Mouse (Mus musculus): ENCODE results near the gene Plekha5.
"Not testable (repeated sequence)": the region's sequence is repeated elsewhere in the genome, so short reads cannot be mapped to it uniquely, and the experiment has no call there.

The Plekha5 gene

GRCm38 (mm10) chr6:140576961-140577821, 153.3 kb downstream of the Plekha5 start:
- no peak for DNase-seq (ENCODE audit: low read depth, low spot score)

- DNase-seq (ENCODE audit: low read depth, low spot score): no peak
Observed at GRCm38 (mm10) chr6:140577822-140578170, 153.9 kb downstream of the Plekha5 start.

- not testable (repeated sequence) for DNase-seq (ENCODE audit: low read depth, low spot score)
Observed at GRCm38 (mm10) chr6:140578985-140579384, 155.1 kb downstream of the Plekha5 start.

GRCm38 (mm10) chr6:140580170-140580569, 156.3 kb downstream of the Plekha5 start:
- DNase-seq (ENCODE audit: low read depth, low spot score): no peak

- DNase-seq (ENCODE audit: low read depth, low spot score): no peak
Observed at GRCm38 (mm10) chr6:140586714-140587259, 162.9 kb downstream of the Plekha5 start.

GRCm38 (mm10) chr6:140591331-140591730, 167.5 kb downstream of the Plekha5 start:
- DNase-seq (ENCODE audit: low read depth, low spot score): no peak

GRCm38 (mm10) chr6:140592713-140593112, 168.9 kb downstream of the Plekha5 start:
- no peak for DNase-seq (ENCODE audit: low read depth, low spot score)

- no peak for DNase-seq (ENCODE audit: low read depth, low spot score)
Observed at GRCm38 (mm10) chr6:140593420-140594170, 169.7 kb downstream of the Plekha5 start.

GRCm38 (mm10) chr6:140595551-140595950, 171.7 kb downstream of the Plekha5 start:
- DNase-seq (ENCODE audit: low read depth, low spot score): not testable (repeated sequence)

GRCm38 (mm10) chr6:140597381-140598329, 173.8 kb downstream of the Plekha5 start:
- DNase-seq (ENCODE audit: low read depth, low spot score): no peak

GRCm38 (mm10) chr6:140598516-140598915, 174.7 kb downstream of the Plekha5 start:
- DNase-seq (ENCODE audit: low read depth, low spot score): no peak

GRCm38 (mm10) chr6:140599337-140599736, 175.5 kb downstream of the Plekha5 start:
- no peak for DNase-seq (ENCODE audit: low read depth, low spot score)

- not testable (repeated sequence) for DNase-seq (ENCODE audit: low read depth, low spot score)
Observed at GRCm38 (mm10) chr6:140600671-140601070, 176.8 kb downstream of the Plekha5 start.

GRCm38 (mm10) chr6:140601175-140601574, 177.3 kb downstream of the Plekha5 start:
- DNase-seq (ENCODE audit: low read depth, low spot score): no peak

- no peak for DNase-seq (ENCODE audit: low read depth, low spot score)
Observed at GRCm38 (mm10) chr6:140603228-140603944, 179.5 kb downstream of the Plekha5 start.

GRCm38 (mm10) chr6:140605173-140605572, 181.3 kb downstream of the Plekha5 start:
- not testable (repeated sequence) for DNase-seq (ENCODE audit: low read depth, low spot score)

- no peak for DNase-seq (ENCODE audit: low read depth, low spot score)
Observed at GRCm38 (mm10) chr6:140605732-140606131, 181.9 kb downstream of the Plekha5 start.

GRCm38 (mm10) chr6:140606534-140606933, 182.7 kb downstream of the Plekha5 start:
- DNase-seq (ENCODE audit: low read depth, low spot score): no peak

GRCm38 (mm10) chr6:140608666-140609065, 184.8 kb downstream of the Plekha5 start:
- no peak for DNase-seq (ENCODE audit: low read depth, low spot score)

GRCm38 (mm10) chr6:140609533-140609932, 185.7 kb downstream of the Plekha5 start:
- DNase-seq (ENCODE audit: low read depth, low spot score): no peak

- DNase-seq (ENCODE audit: low read depth, low spot score): no peak
Observed at GRCm38 (mm10) chr6:140610117-140610516, 186.3 kb downstream of the Plekha5 start.
